In the genomic region with DNA sequence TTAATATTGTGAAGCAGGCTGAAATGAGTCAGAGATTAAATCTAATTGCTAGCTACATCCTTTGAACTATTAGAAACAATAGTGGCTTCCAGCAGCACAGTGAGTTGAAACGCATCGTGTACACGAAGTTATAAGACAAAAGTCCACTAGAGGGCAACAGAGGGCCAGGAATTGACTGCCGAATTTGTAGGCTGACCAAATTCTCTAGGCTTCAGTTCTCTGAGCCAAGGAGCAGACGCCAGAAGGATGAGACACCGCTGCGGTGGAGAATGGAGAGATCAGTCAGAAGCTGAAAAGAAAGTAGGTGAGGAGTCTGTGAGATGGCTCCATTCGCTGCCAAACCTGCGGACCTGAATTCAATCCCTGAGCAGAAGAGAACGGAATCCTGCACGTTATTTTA, we compare ENCODE assay signal across 8 mouse cellular contexts. TPM values are rescaled to one million over a fixed set of nuclear protein-coding genes. Genes with fewer than 3 reads are reported as not detected.
DNase-seq lines count a peak whose midpoint lies in the region; ATAC-seq and TF ChIP-seq lines count a peak whose summit lies in the region.

No protein-coding gene starts in this region.

- H3K9me3 ChIP-seq in hindbrain, embryonic 16.5 days (ENCODE audit: control insufficient read depth, low read length), result no peaks in the 10 kb centered on the region

- H3K4me1 ChIP-seq in cerebellum, adult 2 months (ENCODE audit: control insufficient read depth, insufficient read depth, low read length), result peaks cover 5% of the 10 kb centered on the region; the same call in 1 of the 2 replicates
- peaks cover 6% of the 10 kb centered on the region; the same call in 1 of the 2 replicates for H3K4me1 ChIP-seq in hindbrain, embryonic 16.5 days (ENCODE audit: control insufficient read depth, insufficient read depth, low read depth, low read length)

- no peak overlapping the region for H3K9ac ChIP-seq in hindbrain, embryonic 16.5 days (ENCODE audit: low read depth, low read length)

- peak overlapping the region; percentile 59 for H3K4me2 ChIP-seq in hindbrain, embryonic 16.5 days (ENCODE audit: low read length)

- DNase-seq in frontal cortex, postnatal 25 days (ENCODE audit: low spot score in 2 of 2), result no peak
- DNase-seq in cerebellum, adult 2 months, result peak; percentile 73 to 84
- DNase-seq in forelimb bud, embryonic 11.5 days (ENCODE audit: low read depth, low spot score), result peak; percentile 87
- peak; percentile 65 to 72 for DNase-seq in left cerebral cortex, adult 18-20 months (ENCODE audit: low spot score in 2 of 2)
- DNase-seq in lung, postnatal 25 days (ENCODE audit: low spot score), result peak; percentile 80
- peak; percentile 66 to 80 for DNase-seq in right cerebral cortex, adult 2 months (ENCODE audit: low spot score in 2 of 2)

- H3K27me3 ChIP-seq in cerebellum, adult 2 months (ENCODE audit: control insufficient read depth, insufficient read depth, low read length), result no peaks in the 10 kb centered on the region
- no peaks in the 10 kb centered on the region; the same call in 1 of the 2 replicates for H3K27me3 ChIP-seq in hindbrain, embryonic 16.5 days (replicated peaks; ENCODE audit: control insufficient read depth, insufficient read depth, low read length)

- peak; percentile 71 for TF ChIP-seq CTCF in cerebellum, adult 2 months (IDR thresholded peaks at IDR 0.05; ENCODE audit: borderline replicate concordance, insufficient read depth, low read depth, low read length)

- WGBS in cerebellum, adult 2 months, result under 1% methylated on average over 11 of the region's 11 CpGs
- 15% methylated on average over 11 of the region's 11 CpGs for WGBS in hindbrain, embryonic 16.5 days

- no peak for TF ChIP-seq POLR2A in cerebellum, adult 2 months (IDR thresholded peaks at IDR 0.05; ENCODE audit: borderline replicate concordance, insufficient read depth, low read length)

- peak; percentile 97 for ATAC-seq in frontal cortex, adult (ENCODE audit: low TSS enrichment)
- ATAC-seq in hindbrain, embryonic 16.5 days, result peak; percentile 88

- H3K36me3 ChIP-seq in hindbrain, embryonic 16.5 days (ENCODE audit: control insufficient read depth, insufficient read depth, low read length), result no peaks in the 10 kb centered on the region

- no peak overlapping the region for H3K27ac ChIP-seq in cerebellum, adult 2 months (ENCODE audit: insufficient read depth, low read length)
- no peak overlapping the region for H3K27ac ChIP-seq in hindbrain, embryonic 16.5 days (ENCODE audit: low read depth, low read length)

- peak overlapping the region; percentile 52 for H3K4me3 ChIP-seq in cerebellum, adult 2 months (replicated peaks; ENCODE audit: insufficient read depth, low read depth, low read length)
- H3K4me3 ChIP-seq in hindbrain, embryonic 16.5 days (ENCODE audit: low read length), result peak overlapping the region; percentile 28

RNA-seq across cellular contexts. Expression of a gene that starts 43.6 kb away (rescaled TPM):
- 53.6 and 54.7 TPM in 2 replicates for polyA plus RNA-seq in cerebellum, adult 2 months (2012; rRNA removed)
- polyA plus RNA-seq in hindbrain, embryonic 16.5 days (2015; fragmentation: Nextera tagmentation; extraction: Ambion mirVana), result 43.4 and 46.0 TPM in 2 replicates
- total RNA-seq in left cerebral cortex, adult 18-20 months (2021), result 10 to 100 TPM; 37.0 to 37.7 TPM

Comparison
In these comparisons a context has a peak if more than half of its experiments do, and no peak if none do; other contexts are left out.
1. DNase-seq: peak in cerebellum, adult 2 months (2 of 2), forelimb bud, embryonic 11.5 days (single experiment), left cerebral cortex, adult 18-20 months (2 of 2), lung, postnatal 25 days (single experiment) and right cerebral cortex, adult 2 months (2 of 2); none in frontal cortex, postnatal 25 days (0 of 2).